ENCODE assay signal across 8 mouse cellular contexts in genomic region chr11:26996292-26997099, GRCm38 (mm10).
DNase-seq lines count a peak whose midpoint lies in the region; ATAC-seq and TF ChIP-seq lines count a peak whose summit lies in the region.

No protein-coding gene starts in this region.

- H3K9ac ChIP-seq in lung, embryonic 14.5 days = no peak overlapping the region
- no peak overlapping the region for H3K9ac ChIP-seq in forebrain, embryonic 12.5 days
- H3K9ac ChIP-seq in midbrain, postnatal 0 days (replicated peaks; ENCODE audit: low read length, poor library complexity, severe bottlenecking) = no peak overlapping the region

- H3K36me3 ChIP-seq in lung, embryonic 14.5 days (ENCODE audit: insufficient read depth) = no peaks in the 10 kb centered on the region
- H3K36me3 ChIP-seq in forebrain, embryonic 12.5 days (replicated peaks) = no peaks in the 10 kb centered on the region
- H3K36me3 ChIP-seq in midbrain, postnatal 0 days (ENCODE audit: insufficient read depth, low read length) = no peaks in the 10 kb centered on the region

- 24% methylated on average over 3 of the region's 3 CpGs for WGBS in lung, embryonic 14.5 days
- WGBS in forebrain, embryonic 12.5 days = 26% methylated on average over 3 of the region's 3 CpGs
- 16% methylated on average over 3 of the region's 3 CpGs for WGBS in midbrain, postnatal 0 days

- no peaks in the 10 kb centered on the region for H3K27me3 ChIP-seq in lung, embryonic 14.5 days (ENCODE audit: insufficient read depth, low read length)
- H3K27me3 ChIP-seq in forebrain, embryonic 12.5 days = no peaks in the 10 kb centered on the region
- H3K27me3 ChIP-seq in midbrain, postnatal 0 days (ENCODE audit: insufficient read depth, low read length) = no peaks in the 10 kb centered on the region

- peak; percentile 47 for DNase-seq in lung, embryonic 14.5 days
- no peak for DNase-seq in lung, postnatal 4 days
- peak; percentile 62 to 68 for DNase-seq in layer of hippocampus, postnatal 14 days (ENCODE audit: low spot score in 2 of 2)
- DNase-seq in midbrain, postnatal 0 days (ENCODE audit: low spot score) = peak; percentile 72
- DNase-seq in urinary bladder, postnatal 14 days (ENCODE audit: low spot score) = no peak
- DNase-seq in natural killer cell, adult 2 months (ENCODE audit: low spot score in 2 of 2) = no peak
- no peak for DNase-seq in adrenal gland, adult 18-20 months (ENCODE audit: low spot score in 2 of 2)

- no peak for ATAC-seq in lung, embryonic 14.5 days (ENCODE audit: insufficient read depth)
- ATAC-seq in forebrain, embryonic 12.5 days (ENCODE audit: low FRiP score) = 0 out of 2 replicates have a peak, but pooled peaks have one; percentile 23
- ATAC-seq in midbrain, postnatal 0 days (ENCODE audit: low FRiP score) = peak; percentile 38; the same call in 1 of the 2 replicates

- no peak overlapping the region for H3K4me2 ChIP-seq in lung, embryonic 14.5 days
- H3K4me2 ChIP-seq in forebrain, embryonic 12.5 days = no peak overlapping the region
- H3K4me2 ChIP-seq in midbrain, postnatal 0 days (ENCODE audit: low read depth, low read length, poor library complexity, severe bottlenecking) = no peak overlapping the region

- no peak overlapping the region for H3K27ac ChIP-seq in lung, embryonic 14.5 days (ENCODE audit: low read depth)
- H3K27ac ChIP-seq in forebrain, embryonic 12.5 days = no peak overlapping the region
- no peak overlapping the region for H3K27ac ChIP-seq in midbrain, postnatal 0 days (ENCODE audit: low read depth, low read length)

- TF ChIP-seq CTCF in lung, embryonic 14.5 days (IDR thresholded peaks at IDR 0.05; ENCODE audit: low read depth) = peak; percentile 62
- TF ChIP-seq CTCF in midbrain, postnatal 0 days (IDR thresholded peaks at IDR 0.05) = peak; percentile 90

- no peaks in the 10 kb centered on the region for H3K9me3 ChIP-seq in lung, embryonic 14.5 days (ENCODE audit: low read depth, low read length)
- H3K9me3 ChIP-seq in forebrain, embryonic 12.5 days = no peaks in the 10 kb centered on the region
- no peaks in the 10 kb centered on the region for H3K9me3 ChIP-seq in midbrain, postnatal 0 days (ENCODE audit: low read length)

- H3K4me1 ChIP-seq in lung, embryonic 14.5 days (ENCODE audit: insufficient read depth) = no peaks in the 10 kb centered on the region
- H3K4me1 ChIP-seq in forebrain, embryonic 12.5 days = no peaks in the 10 kb centered on the region
- H3K4me1 ChIP-seq in midbrain, postnatal 0 days (ENCODE audit: insufficient read depth, low read length) = no peaks in the 10 kb centered on the region

- H3K4me3 ChIP-seq in lung, embryonic 14.5 days (ENCODE audit: low read depth, low read length) = no peak overlapping the region
- H3K4me3 ChIP-seq in forebrain, embryonic 12.5 days (replicated peaks) = no peak overlapping the region
- H3K4me3 ChIP-seq in midbrain, postnatal 0 days (ENCODE audit: low read depth, low read length) = no peak overlapping the region

Comparison
In these comparisons a context has a peak if more than half of its experiments do, and no peak if none do; other contexts are left out.
1. DNase-seq: peak in lung, embryonic 14.5 days (single experiment), layer of hippocampus, postnatal 14 days (2 of 2) and midbrain, postnatal 0 days (single experiment); none in lung, postnatal 4 days (0 of 2), urinary bladder, postnatal 14 days (single experiment), natural killer cell, adult 2 months (0 of 2) and adrenal gland, adult 18-20 months (0 of 2).